Mouse (Mus musculus) heart, embryonic 11.5 days (tissue): ENCODE results near the gene Atp5j. TPM values are rescaled to one million over a fixed set of nuclear protein-coding genes. Genes with fewer than 3 reads are reported as not detected.

Experiments
- ATAC-seq: fragments of 200-750 bp; cut with Nextera tagmentation; replicated peaks from 2 replicates; pipeline ENCODE4 v1.8.0; 2017; ENCODE audit warnings: moderate library complexity; ENCODE audit not compliant: insufficient number of reproducible peaks, low FRiP score, low TSS enrichment
- H3K27ac ChIP-seq: fragments of 300-500 bp; sonication (generic); 2 replicates; pipeline ENCODE4 v1.5.1; 2014; ENCODE audit warnings: mild to moderate bottlenecking, low read depth, low read length
- H3K27me3 ChIP-seq: fragments of 300-500 bp; sonication (generic); 2 replicates; pipeline ENCODE4 v1.6.1; 2014; ENCODE audit warnings: mild to moderate bottlenecking, low read length, mixed read lengths; ENCODE audit not compliant: control insufficient read depth, insufficient read depth
- H3K36me3 ChIP-seq: fragments of 300-500 bp; sonication (generic); 2 replicates; pipeline ENCODE4 v1.6.1; 2014; ENCODE audit warnings: mild to moderate bottlenecking, low read length, moderate library complexity, mixed read lengths; ENCODE audit not compliant: control insufficient read depth, insufficient read depth
- H3K4me1 ChIP-seq: fragments of 300-500 bp; sonication (generic); 2 replicates; pipeline ENCODE4 v1.6.1; 2014; ENCODE audit warnings: low read length; ENCODE audit not compliant: control insufficient read depth, insufficient read depth
- H3K4me2 ChIP-seq: fragments of 300-500 bp; sonication (generic); 2 replicates; pipeline ENCODE4 v1.6.1; 2014; ENCODE audit warnings: mild to moderate bottlenecking, moderate library complexity
- H3K4me3 ChIP-seq: fragments of 300-500 bp; sonication (generic); 2 replicates; pipeline ENCODE4 v1.5.1; 2014; ENCODE audit warnings: low read depth, low read length
- H3K9ac ChIP-seq: fragments of 300-500 bp; sonication (generic); 2 replicates; pipeline ENCODE4 v1.6.1; 2014; ENCODE audit warnings: mild to moderate bottlenecking, low read depth, low read length, moderate library complexity
- H3K9me3 ChIP-seq: fragments of 300-500 bp; sonication (generic); replicated peaks from 2 replicates; pipeline ENCODE4 v1.6.1; 2016; ENCODE audit warnings: low read length; ENCODE audit not compliant: control insufficient read depth
- WGBS: fragments of 180-500 bp; shearing (Covaris S2); extraction: QIAGEN DNeasy Blood & Tissue Kit; methylation state at CpG from one replicate; pipeline ENCODE4 v1.1.7; 2014; ENCODE audit not compliant: insufficient replicate concordance; 5-methylcytosine and 5-hydroxymethylcytosine counted together
- polyA plus RNA-seq: library from polyadenylated mRNA; unstranded; fragments of >200 nt; fragmentation: Nextera tagmentation; extraction: Ambion mirVana; gene quantifications from 2 replicates; pipeline ENCODE4 v1.2.1, GENCODE M21; 2014

Gene Atp5j
- polyA plus RNA-seq, 1 experiment from 2014 or later: 1,388 TPM

GRCm38 (mm10) chr16:84864656-84865055 lies 29.2 kb upstream of the Atp5j start:
- WGBS: 70% methylated on average over 8 of the region's 8 CpGs
- Histone ChIP-seq H3K4me3 (no peak overlapping the region), H3K27ac (no peak overlapping the region), H3K36me3 (peaks cover 14% of the 10 kb centered on the region; the same call in 1 of the 2 replicates), H3K4me1 (no peaks in the 10 kb centered on the region), H3K9me3 (no peaks in the 10 kb centered on the region), H3K9ac (no peak overlapping the region), H3K27me3 (no peaks in the 10 kb centered on the region), H3K4me2 (no peak overlapping the region)
- ATAC-seq: no peak

DNA sequence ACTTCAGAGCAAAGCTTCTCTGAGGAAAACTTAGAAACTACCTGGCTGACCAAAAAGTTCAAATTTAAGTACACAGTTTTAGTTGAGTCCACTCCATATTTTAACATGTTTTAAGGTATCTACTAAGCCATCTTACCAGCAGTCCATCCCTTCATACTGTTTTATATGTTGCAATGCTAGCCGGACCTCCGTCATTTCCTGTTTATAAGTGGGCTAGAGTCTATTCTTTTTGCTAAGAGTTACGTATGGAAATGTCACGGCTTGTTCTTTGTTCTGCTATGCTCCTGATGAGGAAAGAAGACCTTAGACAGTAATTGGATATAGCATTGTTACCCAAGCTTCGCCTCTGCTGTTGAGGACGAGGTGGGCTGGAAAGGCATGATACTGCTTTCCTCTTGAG lies 18.1 kb upstream of the Atp5j start:
- Histone ChIP-seq H3K9ac (no peak overlapping the region), H3K36me3 (peaks cover 20% of the 10 kb centered on the region), H3K9me3 (no peaks in the 10 kb centered on the region), H3K4me3 (no peak overlapping the region), H3K4me2 (no peak overlapping the region), H3K27me3 (no peaks in the 10 kb centered on the region), H3K27ac (no peak overlapping the region), H3K4me1 (no peaks in the 10 kb centered on the region)
- WGBS: 95% methylated on average over 6 of the region's 6 CpGs
- no peak for ATAC-seq

DNA sequence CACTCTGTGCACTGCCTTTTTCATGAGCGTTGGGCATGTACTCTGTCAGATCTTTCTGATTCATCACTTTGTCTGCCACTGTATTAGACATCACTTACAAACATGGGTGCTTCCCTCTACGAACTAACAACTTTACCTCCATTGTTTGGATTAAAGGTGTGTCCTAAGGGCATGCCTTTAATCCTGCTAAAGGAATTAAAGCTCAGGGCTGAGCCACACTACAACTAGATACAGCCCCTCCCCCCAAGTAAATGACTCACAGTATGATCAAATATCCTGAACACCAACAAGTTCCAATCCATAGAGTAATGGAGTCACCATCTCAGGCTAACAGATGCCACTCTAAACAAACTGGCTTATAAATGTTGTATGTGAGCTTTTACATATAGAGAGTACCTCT lies 3.2 kb upstream of the Atp5j start:
- no peak for ATAC-seq
- H3K27me3 ChIP-seq: no peaks in the 10 kb centered on the region
- H3K9me3 ChIP-seq: no peaks in the 10 kb centered on the region
- no peak overlapping the region for H3K9ac ChIP-seq
- 81% methylated on average over 2 of the region's 2 CpGs for WGBS
- peaks cover 8% of the 10 kb centered on the region; the same call in 1 of the 2 replicates for H3K4me1 ChIP-seq
- no peak overlapping the region for H3K4me3 ChIP-seq
- H3K4me2 ChIP-seq: no peak overlapping the region
- no peak overlapping the region for H3K27ac ChIP-seq
- peaks cover 3% of the 10 kb centered on the region for H3K36me3 ChIP-seq

DNA sequence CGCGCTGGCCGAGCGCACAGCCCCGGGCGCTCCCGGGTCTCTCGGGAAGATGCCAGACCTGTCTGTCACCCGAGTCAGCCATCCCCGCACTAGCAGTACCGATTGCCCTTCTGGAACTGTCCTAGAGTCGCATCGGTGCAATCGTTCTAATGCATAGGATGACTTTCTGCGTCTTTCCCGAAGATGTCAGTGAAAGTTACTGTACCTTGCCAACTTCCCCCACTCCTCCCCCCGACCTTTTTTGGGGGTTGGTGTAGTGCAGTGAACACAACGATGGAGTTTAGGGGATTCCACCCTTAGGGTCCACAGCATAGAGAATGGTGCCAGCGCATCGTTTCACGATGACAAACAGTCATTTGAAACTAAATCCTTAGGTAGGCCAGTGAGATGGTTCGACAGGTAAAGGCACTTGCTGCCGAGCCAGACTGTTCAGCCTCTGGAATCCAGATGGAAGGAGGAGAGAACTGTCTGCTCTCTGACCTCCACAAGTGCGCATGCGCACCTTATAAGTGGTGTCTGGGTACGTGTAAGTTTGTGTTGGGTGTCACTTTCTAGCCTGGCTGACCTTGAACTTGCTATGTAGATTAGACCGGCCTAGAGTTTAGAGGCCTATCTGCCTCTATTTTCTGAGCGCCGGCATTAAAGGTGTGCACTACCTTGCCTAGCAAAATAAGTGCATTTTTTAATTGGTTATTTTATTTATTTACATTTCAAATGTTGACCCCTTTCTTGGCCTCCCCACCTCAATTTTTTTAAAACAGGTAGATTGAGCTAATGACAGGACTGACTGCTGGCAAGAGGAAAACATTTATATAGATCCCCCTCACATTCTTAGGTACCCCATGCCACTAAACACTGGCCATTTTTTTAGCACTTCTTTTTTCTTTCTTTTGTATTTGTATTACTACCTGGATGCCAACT lies 658 bp upstream of the Atp5j start:
- 5% methylated on average over 29 of the region's 29 CpGs for WGBS
- Histone ChIP-seq H3K9ac (peak overlapping the region; percentile 99), H3K4me2 (peak overlapping the region; percentile 81), H3K36me3 (peaks cover 8% of the 10 kb centered on the region), H3K27ac (peak overlapping the region; percentile 99), H3K9me3 (no peaks in the 10 kb centered on the region), H3K27me3 (no peaks in the 10 kb centered on the region), H3K4me3 (peak overlapping the region; percentile 97), H3K4me1 (peaks cover 15% of the 10 kb centered on the region; the same call in 1 of the 2 replicates)
- peak; percentile 4; the same call in 1 of the 2 replicates for ATAC-seq

GRCm38 (mm10) chr16:84834745-84835440 lies 532 bp downstream of the Atp5j start, which contains the start of gene Gabpa:
Gene Gabpa (plus strand): TSS chr16:84834925.
- Histone ChIP-seq H3K4me1 (peaks cover 15% of the 10 kb centered on the region; the same call in 1 of the 2 replicates), H3K9ac (peak within 1 kb of the TSS; percentile 99), H3K4me3 (peak within 1 kb of the TSS; percentile 97), H3K36me3 (peaks cover 8% of the 10 kb centered on the region), H3K9me3 (no peaks in the 10 kb centered on the region), H3K4me2 (peak within 1 kb of the TSS; percentile 81), H3K27me3 (no peaks in the 10 kb centered on the region), H3K27ac (peak within 1 kb of the TSS; percentile 99)
- peak; percentile 91 for ATAC-seq
- under 1% methylated on average over 48 of the region's 52 CpGs for WGBS

DNA sequence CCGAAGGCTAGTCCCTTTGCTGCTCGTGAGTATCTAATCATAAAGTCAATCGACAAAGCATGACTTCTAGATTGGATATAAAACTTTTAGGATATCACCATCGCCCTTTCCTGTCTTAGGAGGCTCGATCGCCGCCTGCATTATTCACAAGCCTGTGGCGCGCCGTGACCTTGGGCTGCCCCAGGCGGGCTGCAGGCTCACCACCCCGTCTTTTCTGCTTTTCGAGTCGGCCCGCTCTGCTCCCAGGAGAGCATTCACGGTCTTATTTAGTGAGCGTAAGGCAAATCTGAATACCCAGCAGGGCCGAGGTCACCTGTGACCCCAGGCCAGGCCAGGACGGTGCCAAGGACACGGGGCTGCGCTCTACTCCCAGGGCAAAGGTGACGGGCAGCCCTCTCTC lies 1.1 kb downstream of the Atp5j start:
- H3K4me1 ChIP-seq: peaks cover 15% of the 10 kb centered on the region; the same call in 1 of the 2 replicates

GRCm38 (mm10) chr16:84832736-84833135 lies 2.7 kb downstream of the Atp5j start:
- Histone ChIP-seq H3K9ac (no peak overlapping the region), H3K4me1 (peaks cover 15% of the 10 kb centered on the region; the same call in 1 of the 2 replicates), H3K36me3 (peaks cover 17% of the 10 kb centered on the region), H3K27ac (no peak overlapping the region), H3K4me2 (no peak overlapping the region), H3K4me3 (no peak overlapping the region), H3K9me3 (no peaks in the 10 kb centered on the region), H3K27me3 (no peaks in the 10 kb centered on the region)
- no peak for ATAC-seq
- WGBS: 94% methylated on average over 5 of the region's 5 CpGs

More for the DNA sequence above, 1.1 kb downstream of the Atp5j start:
- Histone ChIP-seq H3K36me3 (peaks cover 10% of the 10 kb centered on the region; the same call in 1 of the 2 replicates), H3K9me3 (no peaks in the 10 kb centered on the region), H3K9ac (peak overlapping the region; percentile 99), H3K27ac (peak overlapping the region; percentile 99), H3K27me3 (no peaks in the 10 kb centered on the region), H3K4me2 (peak overlapping the region; percentile 81), H3K4me3 (peak overlapping the region; percentile 97)
- under 1% methylated on average over 22 of the region's 22 CpGs for WGBS
- ATAC-seq: no peak; the same call in 1 of the 2 replicates

DNA sequence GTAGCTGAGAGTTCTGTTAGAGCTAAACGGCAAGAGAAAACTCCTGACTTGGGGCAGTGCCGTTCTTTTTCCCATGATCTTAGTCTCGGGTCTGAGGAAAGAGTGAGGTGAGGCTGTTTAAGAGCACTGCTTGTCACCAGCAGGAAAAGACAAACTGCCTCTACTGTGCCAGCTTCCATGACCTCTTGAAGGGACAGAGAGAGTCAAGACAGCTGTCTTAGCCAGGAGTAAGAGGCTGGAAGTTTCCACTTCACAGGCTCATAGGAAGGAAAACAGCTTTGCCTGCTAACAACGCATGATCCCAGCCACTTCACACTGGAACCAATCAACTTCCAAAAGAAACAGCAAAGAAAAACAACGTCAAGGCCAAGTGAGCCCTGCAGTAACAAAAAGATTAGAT lies 3.7 kb downstream of the Atp5j start:
- no peak for ATAC-seq
- Histone ChIP-seq H3K27me3 (no peaks in the 10 kb centered on the region), H3K36me3 (peaks cover 20% of the 10 kb centered on the region), H3K4me1 (peaks cover 11% of the 10 kb centered on the region; the same call in 1 of the 2 replicates), H3K27ac (no peak overlapping the region), H3K4me2 (no peak overlapping the region), H3K4me3 (no peak overlapping the region), H3K9me3 (no peaks in the 10 kb centered on the region), H3K9ac (no peak overlapping the region)
- 86% methylated on average over 5 of the region's 5 CpGs for WGBS
